Comparison of ENCODE assay signal across 8 mouse cellular contexts in the genomic region with DNA sequence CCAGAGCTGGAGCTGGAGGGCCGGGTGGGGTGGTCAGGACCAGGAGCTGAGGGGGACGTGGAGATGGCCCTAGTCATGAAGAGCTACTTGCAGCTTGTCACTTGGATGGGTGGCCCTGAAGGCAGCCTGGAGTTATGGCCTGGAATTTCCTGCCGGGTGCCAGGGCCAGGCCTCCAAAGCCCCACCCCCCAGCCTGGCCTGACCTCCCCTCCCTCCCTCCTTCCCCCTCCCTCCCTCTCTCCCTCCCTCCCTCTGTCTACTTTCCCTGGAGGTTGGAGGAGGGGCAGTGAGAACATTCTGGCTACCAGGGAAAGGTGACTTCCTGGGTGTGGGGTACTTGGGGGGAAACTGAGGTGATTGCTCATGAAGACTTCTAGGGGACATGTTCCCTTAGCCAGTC. TPM values are rescaled to one million over a fixed set of nuclear protein-coding genes. Genes with fewer than 3 reads are reported as not detected.
DNase-seq lines count a peak whose midpoint lies in the region; ATAC-seq lines count a peak whose summit lies in the region.

No protein-coding gene starts in this region.

- WGBS in forebrain, embryonic 11.5 days: 26% methylated on average over 3 of the region's 3 CpGs
- 9% methylated on average over 3 of the region's 3 CpGs for WGBS in hindbrain, embryonic 16.5 days
- 39% methylated on average over 3 of the region's 3 CpGs for WGBS in liver, embryonic 13.5 days (ENCODE audit: insufficient replicate concordance)

- H3K27ac ChIP-seq in forebrain, embryonic 11.5 days (ENCODE audit: low read depth, low read length): no peak overlapping the region
- peak overlapping the region; percentile 40; the same call in 1 of the 2 replicates for H3K27ac ChIP-seq in hindbrain, embryonic 16.5 days (ENCODE audit: low read depth, low read length)
- peak overlapping the region; percentile 81 for H3K27ac ChIP-seq in liver, embryonic 13.5 days

- H3K4me2 ChIP-seq in forebrain, embryonic 11.5 days (ENCODE audit: low read depth, low read length, severe bottlenecking): peak overlapping the region; percentile 24; the same call in 1 of the 2 replicates
- peak overlapping the region; percentile 82 for H3K4me2 ChIP-seq in hindbrain, embryonic 16.5 days (ENCODE audit: low read length)
- H3K4me2 ChIP-seq in liver, embryonic 13.5 days: peak overlapping the region; percentile 77

- no peak for ATAC-seq in forebrain, embryonic 11.5 days (replicated peaks; ENCODE audit: low FRiP score)
- no peak for ATAC-seq in hindbrain, embryonic 16.5 days
- no peak for ATAC-seq in liver, embryonic 13.5 days (ENCODE audit: low read depth)

- H3K9me3 ChIP-seq in forebrain, embryonic 11.5 days (ENCODE audit: control insufficient read depth, low read length): no peaks in the 10 kb centered on the region
- no peaks in the 10 kb centered on the region for H3K9me3 ChIP-seq in hindbrain, embryonic 16.5 days (ENCODE audit: control insufficient read depth, low read length)
- H3K9me3 ChIP-seq in liver, embryonic 13.5 days (replicated peaks): no peaks in the 10 kb centered on the region

- peaks cover 56% of the 10 kb centered on the region for H3K4me1 ChIP-seq in forebrain, embryonic 11.5 days (replicated peaks; ENCODE audit: control insufficient read depth, insufficient read depth, low read length)
- H3K4me1 ChIP-seq in hindbrain, embryonic 16.5 days (ENCODE audit: control insufficient read depth, insufficient read depth, low read depth, low read length): peaks cover 73% of the 10 kb centered on the region
- H3K4me1 ChIP-seq in liver, embryonic 13.5 days (replicated peaks): peaks cover 85% of the 10 kb centered on the region

- DNase-seq in urinary bladder, adult 2 months (ENCODE audit: low spot score): peak; percentile 55
- DNase-seq in urinary bladder, postnatal 10 days (ENCODE audit: low spot score): no peak
- no peak for DNase-seq in forebrain, embryonic 11.5 days (ENCODE audit: low spot score)
- DNase-seq in liver, embryonic 13.5 days: no peak
- peak; percentile 67 for DNase-seq in skeletal muscle tissue, adult 2 months (ENCODE audit: low read depth, low spot score)
- DNase-seq in layer of hippocampus, postnatal 36 days: no peak
- no peak for DNase-seq in thymus, postnatal 25 days

- peak overlapping the region; percentile 32; the same call in 1 of the 2 replicates for H3K9ac ChIP-seq in forebrain, embryonic 11.5 days (ENCODE audit: low read length)
- peak overlapping the region; percentile 98 for H3K9ac ChIP-seq in hindbrain, embryonic 16.5 days (ENCODE audit: low read depth, low read length)
- peak overlapping the region; percentile 4; the same call in 1 of the 2 replicates for H3K9ac ChIP-seq in liver, embryonic 13.5 days

- no peak overlapping the region for H3K4me3 ChIP-seq in forebrain, embryonic 11.5 days (ENCODE audit: low read depth, low read length)
- peak overlapping the region; percentile 12; the same call in 1 of the 2 replicates for H3K4me3 ChIP-seq in hindbrain, embryonic 16.5 days (ENCODE audit: low read length)
- peak overlapping the region; percentile 72 for H3K4me3 ChIP-seq in liver, embryonic 13.5 days (replicated peaks)

- H3K36me3 ChIP-seq in forebrain, embryonic 11.5 days (ENCODE audit: control insufficient read depth, insufficient read depth, low read length): no peaks in the 10 kb centered on the region
- H3K36me3 ChIP-seq in hindbrain, embryonic 16.5 days (ENCODE audit: control insufficient read depth, insufficient read depth, low read length): no peaks in the 10 kb centered on the region
- H3K36me3 ChIP-seq in liver, embryonic 13.5 days: no peaks in the 10 kb centered on the region

- no peaks in the 10 kb centered on the region for H3K27me3 ChIP-seq in forebrain, embryonic 11.5 days (ENCODE audit: control insufficient read depth, insufficient read depth, low read length)
- no peaks in the 10 kb centered on the region for H3K27me3 ChIP-seq in hindbrain, embryonic 16.5 days (replicated peaks; ENCODE audit: control insufficient read depth, insufficient read depth, low read length)
- H3K27me3 ChIP-seq in liver, embryonic 13.5 days: peaks cover 40% of the 10 kb centered on the region

RNA-seq across cellular contexts. Expression of a gene that starts 3.7 kb away (rescaled TPM):
- polyA plus RNA-seq in urinary bladder, adult 2 months (2012; rRNA removed): 11.1 and 29.7 TPM in 2 replicates
- polyA plus RNA-seq in forebrain, embryonic 11.5 days (2014; fragmentation: Nextera tagmentation; extraction: Ambion mirVana): 8.7 and 10.6 TPM in 2 replicates
- 9.7 and 11.1 TPM in 2 replicates for polyA plus RNA-seq in hindbrain, embryonic 16.5 days (2015; fragmentation: Nextera tagmentation; extraction: Ambion mirVana)
- polyA plus RNA-seq in liver, embryonic 13.5 days (2015; fragmentation: Nextera tagmentation; extraction: Ambion mirVana): 1.0 and 1.5 TPM in 2 replicates
- 10 to 100 TPM; 70.9 to 75.7 TPM for total RNA-seq in layer of hippocampus, postnatal 36 days (2021)

RNA-seq across cellular contexts. Expression of a gene that starts 31.6 kb away (rescaled TPM):
- 788 and 1,023 TPM in 2 replicates for polyA plus RNA-seq in urinary bladder, adult 2 months (2012; rRNA removed)
- polyA plus RNA-seq in forebrain, embryonic 11.5 days (2014; fragmentation: Nextera tagmentation; extraction: Ambion mirVana): not detected in 2 replicates
- not detected in 2 replicates for polyA plus RNA-seq in hindbrain, embryonic 16.5 days (2015; fragmentation: Nextera tagmentation; extraction: Ambion mirVana)
- polyA plus RNA-seq in liver, embryonic 13.5 days (2015; fragmentation: Nextera tagmentation; extraction: Ambion mirVana): not detected in 2 replicates
- total RNA-seq in layer of hippocampus, postnatal 36 days (2021): not detected

RNA-seq across cellular contexts. Expression of a gene that starts 45.4 kb away (rescaled TPM):
- polyA plus RNA-seq in urinary bladder, adult 2 months (2012; rRNA removed): 0.28 and 0.63 TPM in 2 replicates
- not detected in 2 replicates for polyA plus RNA-seq in forebrain, embryonic 11.5 days (2014; fragmentation: Nextera tagmentation; extraction: Ambion mirVana)
- not detected in 2 replicates for polyA plus RNA-seq in hindbrain, embryonic 16.5 days (2015; fragmentation: Nextera tagmentation; extraction: Ambion mirVana)
- polyA plus RNA-seq in liver, embryonic 13.5 days (2015; fragmentation: Nextera tagmentation; extraction: Ambion mirVana): not detected in 2 replicates
- not detected for total RNA-seq in layer of hippocampus, postnatal 36 days (2021)

Comparison
In these comparisons a context has a peak if more than half of its experiments do, and no peak if none do; other contexts are left out.
1. DNase-seq: peak in urinary bladder, adult 2 months (single experiment) and skeletal muscle tissue, adult 2 months (single experiment); none in urinary bladder, postnatal 10 days (single experiment), forebrain, embryonic 11.5 days (single experiment), liver, embryonic 13.5 days (single experiment), layer of hippocampus, postnatal 36 days (0 of 2) and thymus, postnatal 25 days (single experiment).
2. H3K4me2 ChIP-seq: peak in every context shown above with its lines; median percentile 82 in hindbrain, embryonic 16.5 days; 77 in liver, embryonic 13.5 days; 24 in forebrain, embryonic 11.5 days.
3. H3K9ac ChIP-seq: peak in every context shown above with its lines; median percentile 98 in hindbrain, embryonic 16.5 days; 32 in forebrain, embryonic 11.5 days; 4 in liver, embryonic 13.5 days.
4. RNA of a gene that starts 31.6 kb away (polyA plus RNA-seq): 788 to 1,023 TPM in urinary bladder, adult 2 months; not detected in forebrain, embryonic 11.5 days, not detected in hindbrain, embryonic 16.5 days and not detected in liver, embryonic 13.5 days; every median in the first group is over 100 times any median in the second.